Mouse (Mus musculus): ENCODE measurements around the gene Car6.

DNA sequence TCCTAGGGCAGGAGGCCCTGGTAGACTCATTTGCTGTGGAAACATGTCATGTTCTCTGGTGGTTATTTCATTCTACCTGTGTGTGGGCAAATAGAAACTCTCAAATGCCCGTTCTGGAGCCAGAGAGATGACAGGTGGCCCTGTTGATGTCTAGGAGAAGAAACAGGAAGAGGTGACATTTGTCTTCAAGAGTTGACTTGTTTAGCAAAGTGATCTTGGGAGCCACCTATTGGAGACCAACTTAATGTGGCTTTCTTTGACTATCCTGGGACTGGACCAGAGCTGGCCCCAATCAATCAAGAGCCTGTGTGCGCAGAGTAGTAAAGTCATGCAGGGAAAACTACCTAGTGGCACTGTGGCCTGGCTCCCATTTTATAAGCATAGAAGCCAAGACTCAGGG, 41.7 kb downstream of the Car6 start:
- no peak for TF ChIP-seq MYOD1 (IDR thresholded peaks at IDR 0.05; ENCODE audit: control insufficient read depth, insufficient read length, low read depth)
- no peak for TF ChIP-seq MYOG (IDR thresholded peaks at IDR 0.05; ENCODE audit: control insufficient read depth, extremely low read depth, insufficient read length)
- TF ChIP-seq CTCF (IDR thresholded peaks at IDR 0.05; ENCODE audit: control insufficient read depth, insufficient read depth, insufficient read length): no peak
- no peak for TF ChIP-seq USF1 (IDR thresholded peaks at IDR 0.05; ENCODE audit: low read depth)
- no peak for TF ChIP-seq MAX (IDR thresholded peaks at IDR 0.05)
- TF ChIP-seq CEBPB (IDR thresholded peaks at IDR 0.05; ENCODE audit: low read depth): no peak
- TF ChIP-seq FOSL1 (IDR thresholded peaks at IDR 0.05; ENCODE audit: insufficient read depth, low read length, poor library complexity, severe bottlenecking): no peak
